Mouse (Mus musculus) CH12.LX (cell line): ENCODE measurements around the gene Muc4. TPM values are rescaled to one million over a fixed set of nuclear protein-coding genes. Genes with fewer than 3 reads are reported as not detected.

Experiments
- DNase-seq: peaks from one replicate; pipeline ENCODE4 v3.0.0-alpha.2; 2013; ENCODE audit errors: extremely low read depth
- H3K27ac ChIP-seq: 2 replicates; pipeline ENCODE4 v1.5.1; 2012; ENCODE audit warnings: low read depth, mild to moderate bottlenecking, control low read depth, moderate library complexity; ENCODE audit not compliant: insufficient read depth
- H3K27me3 ChIP-seq: replicated peaks from 2 replicates; pipeline ENCODE3; 2012; ENCODE audit warnings: inconsistent platforms
- H3K36me3 ChIP-seq, 2 experiments: replicated peaks in 1 of 2; 2 replicates each; pipeline versions ENCODE3 to v1.6.1; 2012; ENCODE audit warnings: inconsistent platforms in 1 of 2, low read length in 1 of 2, mild to moderate bottlenecking in 1 of 2, mixed read lengths in 1 of 2, moderate library complexity in 1 of 2; ENCODE audit not compliant: control insufficient read depth in 1 of 2, insufficient read depth in 1 of 2
- H3K4me1 ChIP-seq, 2 experiments: 2 replicates each; pipeline ENCODE4 v1.6.1; 2012; ENCODE audit warnings: inconsistent platforms in 1 of 2, moderate library complexity in 1 of 2; ENCODE audit not compliant: insufficient read depth in 2 of 2, control insufficient read depth in 1 of 2
- H3K4me2 ChIP-seq: 2 replicates; pipeline ENCODE4 v1.6.1; 2012; ENCODE audit warnings: low read depth, mild to moderate bottlenecking, control low read depth; ENCODE audit not compliant: poor library complexity, insufficient read depth, severe bottlenecking
- H3K4me3 ChIP-seq, 3 experiments: fragments of 150-350 bp in 1 of 3; sonication (generic) in 1 of 3; replicated peaks in 1 of 3; 2 replicates each; pipeline versions ENCODE3 to v1.5.1; 2011 to 2012; ENCODE audit warnings: low read depth in 2 of 3, low read length in 2 of 3, mild to moderate bottlenecking in 2 of 3, moderate library complexity in 2 of 3, control low read depth in 1 of 3, improper control_type of control experiment in 1 of 3, inconsistent platforms in 1 of 3, mixed read lengths in 1 of 3; ENCODE audit not compliant: poor library complexity in 1 of 3
- H3K79me2 ChIP-seq: replicated peaks from 2 replicates; pipeline ENCODE4 v1.6.1; 2012; ENCODE audit warnings: mild to moderate bottlenecking, moderate library complexity; ENCODE audit not compliant: control insufficient read depth, poor library complexity, insufficient read depth, severe bottlenecking; ENCODE audit errors: extremely low read depth
- H3K9ac ChIP-seq: 2 replicates; pipeline ENCODE4 v1.6.1; 2012; ENCODE audit warnings: low read depth, mild to moderate bottlenecking, control low read depth, moderate library complexity; ENCODE audit not compliant: insufficient read depth
- H3K9me3 ChIP-seq: replicated peaks from 2 replicates; pipeline ENCODE3; 2012; ENCODE audit warnings: low read length, inconsistent platforms, mixed read lengths
- CHD1 ChIP-seq: IDR thresholded peaks from 2 replicates; pipeline ENCODE4 v1.6.1; 2012; ENCODE audit warnings: low read depth, low read length, improper control_type of control experiment, inconsistent platforms
- CTCF ChIP-seq, 2 experiments: IDR thresholded peaks in 1 of 2; conservative IDR thresholded peaks in 1 of 2; 2 replicates each; pipeline ENCODE4 v1.5.1; 2011 to 2012; ENCODE audit warnings: low read depth in 2 of 2, low read length in 2 of 2, improper control_type of control experiment in 1 of 2, inconsistent platforms in 1 of 2, mild to moderate bottlenecking in 1 of 2, moderate library complexity in 1 of 2
- E2F4 ChIP-seq: IDR thresholded peaks from 2 replicates; pipeline ENCODE4 v1.6.1; 2011; ENCODE audit warnings: low read depth, low read length, improper control_type of control experiment; ENCODE audit not compliant: insufficient replicate concordance
- ELF1 ChIP-seq: IDR thresholded peaks from 2 replicates; pipeline ENCODE4 v1.6.1; 2014; ENCODE audit warnings: low read depth, mild to moderate bottlenecking, inconsistent platforms, low read length, improper control_type of control experiment
- ETS1 ChIP-seq: conservative IDR thresholded peaks from 2 replicates; pipeline ENCODE4 v1.6.1; 2012; ENCODE audit warnings: low read depth, mild to moderate bottlenecking, inconsistent platforms, low read length, improper control_type of control experiment, moderate library complexity
- KAT2A ChIP-seq: IDR thresholded peaks from 2 replicates; pipeline ENCODE4 v1.6.1; 2012; ENCODE audit warnings: low read length, improper control_type of control experiment, inconsistent platforms; ENCODE audit not compliant: insufficient replicate concordance
- MAFK ChIP-seq: IDR thresholded peaks from 2 replicates; pipeline ENCODE4 v1.6.1; 2011; ENCODE audit warnings: low read length, improper control_type of control experiment; ENCODE audit not compliant: insufficient replicate concordance
- MEF2A ChIP-seq: IDR thresholded peaks from 2 replicates; pipeline ENCODE4 v1.6.1; 2014; ENCODE audit warnings: low read depth, mild to moderate bottlenecking, inconsistent platforms, low read length, improper control_type of control experiment, borderline replicate concordance
- NELFE ChIP-seq: IDR thresholded peaks from 2 replicates; pipeline ENCODE4 v1.6.1; 2011; ENCODE audit warnings: low read depth, low read length, improper control_type of control experiment
- SMC3 ChIP-seq: IDR thresholded peaks from 2 replicates; pipeline ENCODE4 v1.6.1; 2011; ENCODE audit warnings: low read depth, low read length, improper control_type of control experiment
- TBP ChIP-seq: conservative IDR thresholded peaks from 2 replicates; pipeline ENCODE4 v1.6.1; 2011; ENCODE audit warnings: low read depth, low read length, improper control_type of control experiment
- TCF12 ChIP-seq: IDR thresholded peaks from 2 replicates; pipeline ENCODE4 v1.6.1; 2014; ENCODE audit warnings: low read depth, mild to moderate bottlenecking, inconsistent platforms, low read length, improper control_type of control experiment
- UBTF ChIP-seq: IDR thresholded peaks from 2 replicates; pipeline ENCODE4 v1.6.1; 2012; ENCODE audit warnings: low read depth, mild to moderate bottlenecking, inconsistent platforms, low read length, improper control_type of control experiment, moderate library complexity
- USF1 ChIP-seq: IDR thresholded peaks from 2 replicates; pipeline ENCODE4 v1.6.1; 2014; ENCODE audit warnings: low read depth, mild to moderate bottlenecking, inconsistent platforms, low read length, improper control_type of control experiment
- USF2 ChIP-seq: conservative IDR thresholded peaks from 2 replicates; pipeline ENCODE4 v1.6.1; 2011; ENCODE audit warnings: low read depth, low read length, improper control_type of control experiment
- ZC3H11A ChIP-seq: IDR thresholded peaks from 2 replicates; pipeline ENCODE4 v1.6.1; 2012; ENCODE audit warnings: low read depth, mild to moderate bottlenecking, inconsistent platforms, low read length, improper control_type of control experiment
- ZKSCAN1 ChIP-seq: IDR thresholded peaks from 2 replicates; pipeline ENCODE4 v1.6.1; 2012; ENCODE audit warnings: low read depth, inconsistent platforms, low read length, improper control_type of control experiment, borderline replicate concordance
- dilution Hi-C: fragments of 300-500 bp; cut with MboI; formaldehyde crosslinking; loops from 2 replicates; pipeline ENCODE4 v1.14.3; 2020; ENCODE audit warnings: low sequenced_read_pairs; ENCODE audit not compliant: extremely low pct_unique_long_range_greater_than_20kb, extremely low pct_ligation_motif_present
- in situ Hi-C: fragments of 300-500 bp; cut with MboI; formaldehyde crosslinking; loops from 3 replicates; pipeline ENCODE4 v1.14.3; 2019; ENCODE audit warnings: low sequenced_read_pairs, low pct_ligation_motif_present, low pct_unique_long_range_greater_than_20kb, mixed read lengths
- polyA plus RNA-seq: library from polyadenylated mRNA; unstranded; fragments of >175 nt; gene quantifications from 2 replicates; pipeline ENCODE4 v1.2.1, GENCODE M21; 2012; ENCODE audit warnings: low read depth; ENCODE audit not compliant: insufficient read length
- total RNA-seq, 2 experiments: library from RNA; depleted of rRNA; stranded (reverse); fragments of 300-350 nt in 1 of 2; fragments of >200 nt in 1 of 2; gene quantifications; 2 replicates each; pipeline ENCODE4 v1.2.3; 2012 to 2014

Gene Muc4
- total and polyA plus RNA-seq, 3 experiments: 0.09 to 0.51 (median 0.34) TPM

GRCm38 (mm10) chr16:32825380-32825779, 89.7 kb downstream of the Muc4 start:
- H3K4me1 ChIP-seq: peaks cover 16 to 26% of the 10 kb centered on the region in 2 experiments
- H3K9ac ChIP-seq: no peak overlapping the region
- H3K27ac ChIP-seq: no peak overlapping the region
- no peaks in the 10 kb centered on the region for H3K79me2 ChIP-seq
- peaks cover 39 to 92% of the 10 kb centered on the region in 2 experiments for H3K36me3 ChIP-seq
- no peak for TF ChIP-seq MAFK
- no peak for TF ChIP-seq SMC3
- no peak for TF ChIP-seq MEF2A
- no peak for TF ChIP-seq KAT2A
- TF ChIP-seq ZKSCAN1: no peak
- TF ChIP-seq ELF1: no peak
- no peak for TF ChIP-seq TBP
- TF ChIP-seq USF1: no peak
- TF ChIP-seq ETS1: no peak
- no peak for TF ChIP-seq UBTF
- TF ChIP-seq TCF12: no peak
- no peak for TF ChIP-seq ZC3H11A
- no peak for TF ChIP-seq USF2
- no peak for TF ChIP-seq NELFE
- TF ChIP-seq CHD1: no peak
- H3K4me2 ChIP-seq: no peak overlapping the region
- no peak overlapping the region for H3K4me3 ChIP-seq
- dilution Hi-C loops (no loop called here), in situ Hi-C loops (no loop called here)
- H3K9me3 ChIP-seq: no peaks in the 10 kb centered on the region
- H3K27me3 ChIP-seq: no peaks in the 10 kb centered on the region
- DNase-seq: no peak

- no peaks in the 10 kb centered on the region for H3K9me3 ChIP-seq
- no peak overlapping the region for H3K4me3 ChIP-seq
- no peak for DNase-seq
- in situ Hi-C loops (no loop called here), dilution Hi-C loops (no loop called here)
- peaks cover 39 to 93% of the 10 kb centered on the region in 2 experiments for H3K36me3 ChIP-seq
- no peak overlapping the region for H3K27ac ChIP-seq
- H3K4me1 ChIP-seq: peaks cover 16 to 19% of the 10 kb centered on the region in 2 experiments
- H3K27me3 ChIP-seq: no peaks in the 10 kb centered on the region
- H3K9ac ChIP-seq: no peak overlapping the region
- TF ChIP-seq E2F4: no peak
- peak in 1 of 2 experiments; percentile 8; a peak in 1 of 4 replicates for TF ChIP-seq CTCF (conservative IDR thresholded peaks at IDR 0.05 in 1 of 2, IDR thresholded peaks at IDR 0.05 in 1 of 2; ENCODE audit: low read depth in 2 of 2, low read length in 2 of 2)
- H3K79me2 ChIP-seq: no peaks in the 10 kb centered on the region
- H3K4me2 ChIP-seq: no peak overlapping the region
Observed at GRCm38 (mm10) chr16:32826521-32826920, 90.8 kb downstream of the Muc4 start.
